Mouse (Mus musculus) megakaryocyte, embryonic 14.5 days (primary cell): ENCODE results near the gene Impg1.

Experiments
- FLI1 ChIP-seq: IDR thresholded peaks from 2 replicates; pipeline ENCODE4 v1.6.1; 2012; ENCODE audit warnings: low read length, inconsistent platforms, mixed read lengths
- GATA1 ChIP-seq: IDR thresholded peaks from 3 replicates; pipeline ENCODE4 v1.6.1; 2012; ENCODE audit warnings: mixed read lengths, low read length, inconsistent platforms, borderline replicate concordance

DNA sequence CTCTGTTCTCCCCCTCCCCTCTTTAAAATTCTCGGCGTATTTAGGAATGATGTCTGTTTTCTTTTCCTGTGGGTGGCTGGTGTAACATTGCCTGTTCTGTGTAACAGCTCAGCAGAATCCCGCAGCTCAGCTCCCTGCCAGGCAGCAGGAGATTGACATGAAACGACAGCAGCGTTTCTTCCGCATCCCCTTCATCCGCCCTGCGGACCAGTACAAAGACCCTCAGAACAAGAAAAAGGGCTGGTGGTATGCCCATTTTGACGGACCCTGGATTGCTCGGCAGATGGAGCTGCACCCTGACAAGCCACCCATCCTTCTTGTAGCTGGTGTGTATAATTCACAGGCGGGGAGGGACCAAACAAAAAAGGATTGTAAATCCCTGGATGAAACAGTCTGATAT is 158.4 kb downstream of the Impg1 start:
- TF ChIP-seq GATA1, result no peak
- no peak for TF ChIP-seq FLI1
